Mouse (Mus musculus) left cerebral cortex, adult 2 months (tissue): ENCODE data around the gene F5. TPM values are rescaled to one million over a fixed set of nuclear protein-coding genes. Genes with fewer than 3 reads are reported as not detected.
"Not testable (repeated sequence)": the region's sequence is repeated elsewhere in the genome, so short reads cannot be mapped to it uniquely, and the experiment has no call there.

Source experiments
- DNase-seq, 2 experiments: peaks; one replicate each; pipeline ENCODE4 v3.0.0; 2021 to 2022; ENCODE audit warnings: low spot score in 2 of 2, mixed read lengths in 1 of 2; ENCODE audit errors: extremely low spot score in 1 of 2
- H3K27ac ChIP-seq: fragments of 200-600 bp; 2 replicates; pipeline ENCODE4 v1.8.1; 2022
- H3K4me3 ChIP-seq: fragments of 200-600 bp; 2 replicates; pipeline ENCODE4 v1.8.1; 2022
- CTCF ChIP-seq: fragments of 200-600 bp; IDR thresholded peaks from 2 replicates; pipeline ENCODE4 v1.8.1; 2022; ENCODE audit warnings: antibody characterized with exemption, mild to moderate bottlenecking, moderate library complexity
- intact Hi-C: fragments of 180-260 bp; cut with DNase I; formaldehyde crosslinking; loops from one replicate; pipeline ENCODE4 v1.15.1; 2025
- total RNA-seq, 2 experiments: library from RNA; stranded (reverse); gene quantifications; 2 replicates each; pipeline ENCODE4 v1.2.3; 2021

The F5 gene
- total RNA-seq, 2 experiments from 2014 or later: 0.75 to 1.1 TPM

- no peak overlapping the region for H3K27ac ChIP-seq
- DNase-seq: no peak
- no peak overlapping the region for H3K4me3 ChIP-seq
- TF ChIP-seq CTCF: no peak
- intact Hi-C loops: no loop called here
Measured at GRCm38 (mm10) chr1:164215097-164215496, 63.5 kb downstream of the F5 start.

DNA sequence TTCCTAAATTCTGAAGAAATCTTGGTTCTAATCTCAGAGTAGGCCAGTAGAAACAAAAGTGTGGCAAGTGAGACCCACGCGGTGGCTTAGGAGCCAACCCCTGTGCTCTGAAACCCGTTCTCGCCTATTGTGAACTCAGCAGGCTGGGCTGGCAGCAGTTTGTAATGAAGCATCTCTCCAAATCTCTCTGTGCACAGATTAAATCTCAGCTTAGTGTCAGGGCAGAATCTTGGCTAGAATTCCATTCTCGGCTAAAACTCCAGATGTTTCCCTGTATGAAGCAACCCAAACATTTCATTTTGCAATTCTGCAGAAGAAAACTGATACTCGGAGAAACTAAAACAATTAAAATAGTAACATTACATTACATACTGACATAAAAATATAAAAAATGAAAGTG lies 63.9 kb downstream of the F5 start:
- intact Hi-C loops: no loop called here
- no peak for TF ChIP-seq CTCF
- H3K4me3 ChIP-seq: no peak overlapping the region
- no peak overlapping the region for H3K27ac ChIP-seq
- no peak for DNase-seq

DNA sequence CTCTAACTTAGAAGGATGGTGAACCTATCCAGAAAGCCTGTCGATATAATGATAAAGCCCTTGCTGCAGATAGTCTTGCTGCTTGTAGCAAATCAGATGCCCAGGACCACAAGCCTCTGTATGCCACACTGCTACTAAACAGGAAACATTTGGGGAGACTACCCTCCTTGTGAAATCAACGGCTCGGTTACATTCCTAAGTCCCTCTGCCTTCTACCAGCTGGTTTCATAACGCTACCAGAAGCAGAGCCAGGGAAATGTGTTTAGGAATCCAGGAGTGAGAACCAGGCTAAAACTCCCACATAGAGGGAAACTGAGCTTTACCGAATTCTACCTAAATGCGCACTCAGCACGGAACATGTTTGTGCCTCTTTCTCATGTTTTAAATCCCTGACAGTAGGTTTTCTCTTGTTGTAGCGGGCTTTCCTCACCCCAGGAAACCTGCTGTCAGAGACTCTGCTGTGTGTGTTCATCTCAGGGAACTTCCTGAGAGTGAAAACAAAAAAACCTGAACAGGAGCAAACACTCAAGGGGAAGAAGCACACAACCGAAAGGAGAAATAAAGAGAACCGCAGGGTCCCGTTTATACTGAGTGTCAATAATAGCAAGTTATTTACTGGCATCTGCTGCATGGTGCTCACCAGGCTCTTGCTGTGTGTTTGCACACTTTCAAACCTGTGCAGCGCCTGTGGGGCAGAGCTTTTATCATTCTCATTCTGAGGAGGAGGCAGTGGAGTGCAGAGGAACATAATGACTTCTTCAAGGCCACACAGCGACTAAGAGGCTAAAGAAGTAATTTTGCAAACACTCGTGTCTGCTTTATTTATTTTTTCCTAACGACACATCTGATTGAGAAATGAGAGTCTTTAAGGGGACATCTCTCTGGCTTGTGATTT lies 66.4 kb downstream of the F5 start:
- intact Hi-C loops: no loop called here
- TF ChIP-seq CTCF: no peak
- Histone ChIP-seq H3K27ac (no peak overlapping the region; the same call in 1 of the 2 replicates), H3K4me3 (peak overlapping the region; percentile 25)
- DNase-seq: peak in 1 of 2 experiments; percentile 13

DNA sequence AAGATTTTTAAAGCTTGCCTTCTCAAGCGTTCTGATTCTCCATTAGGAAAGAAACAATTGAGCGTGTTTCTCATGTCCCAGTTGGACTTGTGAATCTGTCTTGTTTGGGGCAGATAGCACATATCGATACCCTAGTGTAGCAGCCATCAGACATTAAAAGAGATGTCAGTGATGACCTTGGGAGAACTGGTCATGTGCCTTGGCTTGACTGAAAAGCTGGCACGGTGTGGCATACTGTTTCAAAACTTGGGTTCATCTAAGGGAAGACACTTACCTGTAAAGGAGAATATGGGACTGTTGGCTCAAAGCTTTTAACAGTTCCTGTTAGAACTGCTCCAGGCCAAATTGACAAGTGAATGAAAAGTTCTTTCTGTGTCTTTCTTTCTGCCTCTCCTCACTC lies 68.6 kb downstream of the F5 start:
- DNase-seq: no peak
- Histone ChIP-seq H3K4me3 (no peak overlapping the region), H3K27ac (no peak overlapping the region)
- no peak for TF ChIP-seq CTCF
- intact Hi-C loops: no loop called here

GRCm38 (mm10) chr1:164223089-164223488 lies 71.5 kb downstream of the F5 start:
- intact Hi-C loops: no loop called here
- Histone ChIP-seq H3K27ac (no peak overlapping the region), H3K4me3 (no peak overlapping the region)
- TF ChIP-seq CTCF: no peak
- DNase-seq: no peak

GRCm38 (mm10) chr1:164231937-164232570 lies 80.4 kb downstream of the F5 start:
- DNase-seq, H3K27ac ChIP-seq, H3K4me3 ChIP-seq, intact Hi-C loops: not testable (repeated sequence)

GRCm38 (mm10) chr1:164233447-164233846 lies 81.8 kb downstream of the F5 start:
- H3K27ac ChIP-seq: no peak overlapping the region
- intact Hi-C loops: no loop called here
- no peak overlapping the region for H3K4me3 ChIP-seq
- no peak for TF ChIP-seq CTCF
- DNase-seq: no peak

GRCm38 (mm10) chr1:164235078-164235477 lies 83.4 kb downstream of the F5 start:
- H3K4me3 ChIP-seq: no peak overlapping the region
- intact Hi-C loops: no loop called here
- no peak for DNase-seq
- no peak for TF ChIP-seq CTCF
- H3K27ac ChIP-seq: no peak overlapping the region

GRCm38 (mm10) chr1:164236078-164236477 lies 84.4 kb downstream of the F5 start:
- no peak overlapping the region for H3K27ac ChIP-seq
- intact Hi-C loops: no loop called here
- H3K4me3 ChIP-seq: no peak overlapping the region
- TF ChIP-seq CTCF: no peak
- DNase-seq: no peak

- Histone ChIP-seq H3K4me3 (no peak overlapping the region), H3K27ac (no peak overlapping the region)
- no peak for DNase-seq
- no peak for TF ChIP-seq CTCF
- intact Hi-C loops: no loop called here
Measured at GRCm38 (mm10) chr1:164241494-164241893, 89.9 kb downstream of the F5 start.

DNA sequence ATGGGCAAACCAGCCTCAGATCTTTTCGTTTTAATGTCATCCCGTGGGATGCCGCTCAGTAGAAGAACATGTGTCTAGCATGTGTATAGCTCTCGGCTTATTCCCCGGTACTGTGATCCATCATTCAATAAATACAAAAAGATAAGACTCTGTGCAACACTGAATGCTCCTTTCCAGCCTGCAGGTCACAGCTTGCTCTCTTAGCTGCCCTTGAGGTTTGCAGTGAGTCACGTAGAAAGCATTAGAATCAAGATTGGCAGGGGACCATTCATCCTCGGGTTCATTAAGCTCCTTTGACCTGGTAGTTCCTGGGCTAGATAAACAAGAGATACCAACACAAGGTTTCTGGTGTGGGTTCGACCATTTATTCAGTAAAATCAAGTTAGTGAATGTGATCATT lies 91.2 kb downstream of the F5 start:
- no peak for DNase-seq
- no peak for TF ChIP-seq CTCF
- intact Hi-C loops: no loop called here
- no peak overlapping the region for H3K27ac ChIP-seq
- no peak overlapping the region for H3K4me3 ChIP-seq

- DNase-seq: no peak
- no peak for TF ChIP-seq CTCF
- H3K27ac ChIP-seq: no peak overlapping the region
- intact Hi-C loops: loop anchor here (5.0 kb wide), 1 partner anchor 1700 kb away; the partner anchor contains the start of gene Mettl13
- no peak overlapping the region for H3K4me3 ChIP-seq
Measured at GRCm38 (mm10) chr1:164247442-164247841, 95.8 kb downstream of the F5 start.
